Mouse (Mus musculus) neural tube, embryonic 14.5 days (tissue): ENCODE results near the gene Cwc22. TPM values are rescaled to one million over a fixed set of nuclear protein-coding genes. Genes with fewer than 3 reads are reported as not detected.

Experiments used
- ATAC-seq: fragments of 200-750 bp; cut with Nextera tagmentation; 2 replicates; pipeline ENCODE4 v1.8.0; 2017; ENCODE audit warnings: low read depth, mild to moderate bottlenecking, moderate TSS enrichment, moderate library complexity
- H3K27ac ChIP-seq: fragments of 300-500 bp; sonication (generic); 2 replicates; pipeline ENCODE4 v1.5.1; 2014; ENCODE audit warnings: low read depth, mild to moderate bottlenecking, control low read depth, low read length, moderate library complexity, mixed read lengths
- H3K27me3 ChIP-seq: fragments of 300-500 bp; sonication (generic); 2 replicates; pipeline ENCODE4 v1.6.1; 2014; ENCODE audit warnings: low read length; ENCODE audit not compliant: control insufficient read depth, insufficient read depth
- H3K36me3 ChIP-seq: fragments of 300-500 bp; sonication (generic); 2 replicates; pipeline ENCODE4 v1.6.1; 2014; ENCODE audit warnings: low read length, mixed read lengths; ENCODE audit not compliant: control insufficient read depth, insufficient read depth
- H3K4me1 ChIP-seq: fragments of 300-500 bp; sonication (generic); 2 replicates; pipeline ENCODE4 v1.6.1; 2014; ENCODE audit warnings: low read length; ENCODE audit not compliant: control insufficient read depth, insufficient read depth
- H3K4me2 ChIP-seq: fragments of 300-500 bp; sonication (generic); 2 replicates; pipeline ENCODE4 v1.6.1; 2014; ENCODE audit warnings: mild to moderate bottlenecking, low read depth, low read length, control low read depth
- H3K4me3 ChIP-seq: fragments of 300-500 bp; sonication (generic); 2 replicates; pipeline ENCODE4 v1.5.1; 2014; ENCODE audit warnings: low read depth, low read length, control low read depth, mixed read lengths
- H3K9ac ChIP-seq: fragments of 300-500 bp; sonication (generic); replicated peaks from 2 replicates; pipeline ENCODE4 v1.6.1; 2014; ENCODE audit warnings: low read depth, mild to moderate bottlenecking, control low read depth, low read length, mixed read lengths
- H3K9me3 ChIP-seq: fragments of 300-500 bp; sonication (generic); 2 replicates; pipeline ENCODE4 v1.6.1; 2016; ENCODE audit warnings: low read length; ENCODE audit not compliant: control insufficient read depth
- WGBS: fragments of 180-500 bp; shearing (Covaris S2); extraction: QIAGEN DNeasy Blood & Tissue Kit; methylation state at CpG from one replicate; pipeline ENCODE4 v1.1.7; 2014; 5-methylcytosine and 5-hydroxymethylcytosine counted together
- polyA plus RNA-seq: library from polyadenylated mRNA; unstranded; fragments of >200 nt; fragmentation: Nextera tagmentation; extraction: Ambion mirVana; gene quantifications from 2 replicates; pipeline ENCODE4 v1.2.1, GENCODE M21; 2014

Gene Cwc22
- polyA plus RNA-seq, 1 experiment from 2014 or later = 17.3 TPM

DNA sequence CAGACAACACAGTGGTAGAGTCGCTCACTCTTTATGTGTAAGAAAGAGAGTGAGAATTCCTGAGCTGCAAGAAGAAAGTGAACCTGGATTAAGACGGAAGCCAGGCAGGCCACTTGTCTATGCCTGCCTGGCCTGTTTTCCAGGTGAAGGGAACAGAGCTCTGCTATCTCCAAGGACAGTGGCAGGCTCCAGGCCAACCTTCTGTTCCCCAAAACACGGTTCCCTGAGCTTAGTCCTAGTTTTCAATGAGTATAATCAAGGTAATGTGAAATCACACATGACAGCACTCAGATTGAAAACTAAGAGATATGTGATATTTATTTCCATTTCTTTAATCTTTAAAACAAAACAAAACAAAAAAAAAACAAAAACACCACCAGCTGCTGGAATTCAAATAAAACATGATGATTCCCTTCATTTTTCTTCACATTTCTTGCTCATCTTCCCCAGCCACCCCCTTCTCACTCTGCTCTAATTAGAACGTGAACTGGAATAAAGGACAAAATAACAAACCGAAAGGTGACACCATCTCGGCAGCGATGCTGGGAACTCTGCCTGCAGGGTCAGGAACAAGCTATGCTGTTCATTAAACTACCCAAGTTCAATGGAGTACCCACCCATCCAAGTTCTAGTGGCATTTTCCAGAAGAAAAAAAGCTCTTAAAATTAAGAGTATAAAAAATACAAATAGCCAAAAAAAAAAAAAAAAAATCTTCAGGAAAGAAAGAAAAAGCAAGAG is 20.8 kb downstream of the Cwc22 start:
- no peak overlapping the region for H3K4me3 ChIP-seq

DNA sequence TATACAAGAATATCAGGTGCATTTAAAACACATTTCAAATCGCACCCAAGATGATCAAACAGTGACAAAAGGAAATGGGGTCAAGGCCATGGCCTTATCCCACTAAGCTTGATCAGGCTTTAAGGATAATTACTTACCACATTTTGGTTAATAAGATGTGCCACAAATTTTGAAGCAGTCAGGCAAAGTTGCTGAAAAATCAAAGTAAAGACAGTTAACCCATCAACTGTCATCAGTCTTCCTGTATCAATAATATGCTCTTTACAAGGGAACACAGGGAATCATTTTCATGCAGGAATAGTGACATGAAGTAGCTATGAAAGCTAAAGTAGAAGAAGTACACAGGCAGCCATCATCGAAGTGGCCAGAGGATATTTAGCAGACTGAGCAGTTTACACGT is 22.2 kb downstream of the Cwc22 start:
- no peak overlapping the region for H3K9ac ChIP-seq
- H3K9me3 ChIP-seq = no peaks in the 10 kb centered on the region
- H3K27me3 ChIP-seq = no peaks in the 10 kb centered on the region
- no peak for ATAC-seq
- no peak overlapping the region for H3K4me2 ChIP-seq
- H3K4me3 ChIP-seq = no peak overlapping the region
- H3K4me1 ChIP-seq = no peaks in the 10 kb centered on the region
- WGBS = 91% methylated on average over 3 of the region's 3 CpGs
- H3K36me3 ChIP-seq = peaks cover 38% of the 10 kb centered on the region
- H3K27ac ChIP-seq = no peak overlapping the region

More for the DNA sequence above, 20.8 kb downstream of the Cwc22 start:
- H3K27ac ChIP-seq = no peak overlapping the region
- H3K4me1 ChIP-seq = no peaks in the 10 kb centered on the region
- no peaks in the 10 kb centered on the region for H3K27me3 ChIP-seq
- WGBS = 76% methylated on average over 7 of the region's 7 CpGs
- no peaks in the 10 kb centered on the region for H3K9me3 ChIP-seq
- no peak for ATAC-seq
- no peak overlapping the region for H3K4me2 ChIP-seq
- H3K9ac ChIP-seq = no peak overlapping the region
- H3K36me3 ChIP-seq = peaks cover 40% of the 10 kb centered on the region

DNA sequence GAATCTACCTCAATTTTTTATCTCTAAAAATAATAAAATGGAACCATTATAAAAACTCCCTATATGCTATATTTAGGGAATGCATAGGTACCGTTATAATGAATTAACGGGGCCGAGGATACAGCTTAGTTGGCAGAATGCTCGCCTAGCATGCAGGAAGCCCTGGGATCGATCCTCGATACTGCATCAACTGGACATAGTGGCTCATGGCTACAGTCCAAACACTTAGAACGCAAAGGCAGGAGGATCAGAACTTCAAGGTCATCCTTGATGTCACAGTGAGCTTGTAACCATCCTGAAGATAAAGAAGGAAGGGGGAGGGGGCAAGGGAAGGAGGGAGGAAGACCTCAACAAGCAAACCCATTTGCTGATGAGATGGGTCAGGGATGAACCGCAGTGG is 23.0 kb downstream of the Cwc22 start:
- Histone ChIP-seq H3K9me3 (no peaks in the 10 kb centered on the region), H3K36me3 (peaks cover 30% of the 10 kb centered on the region), H3K4me2 (no peak overlapping the region), H3K27ac (no peak overlapping the region), H3K27me3 (no peaks in the 10 kb centered on the region), H3K9ac (no peak overlapping the region), H3K4me3 (no peak overlapping the region), H3K4me1 (no peaks in the 10 kb centered on the region)
- WGBS = 95% methylated on average over 8 of the region's 8 CpGs
- no peak for ATAC-seq

DNA sequence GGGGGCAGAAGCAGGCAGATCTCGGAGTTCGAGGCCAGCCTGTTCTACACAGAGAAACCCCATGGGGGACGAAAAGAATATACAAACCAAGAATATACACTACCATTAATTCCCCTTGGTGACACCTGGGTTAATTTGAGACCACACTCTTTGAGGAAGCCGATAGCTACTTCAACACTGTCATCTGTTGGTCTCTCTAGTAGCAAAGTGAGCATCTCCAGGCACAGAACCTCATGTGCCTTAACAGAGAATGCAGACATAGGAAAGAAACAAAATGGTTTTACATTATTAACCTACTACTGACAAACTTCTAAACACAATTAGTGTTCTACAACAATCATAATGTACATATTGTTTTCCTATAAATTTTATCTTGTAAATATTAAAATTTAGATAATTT is 24.9 kb downstream of the Cwc22 start:
- no peaks in the 10 kb centered on the region for H3K27me3 ChIP-seq
- no peak overlapping the region for H3K4me3 ChIP-seq
- peaks cover 39% of the 10 kb centered on the region for H3K36me3 ChIP-seq
- H3K4me1 ChIP-seq = no peaks in the 10 kb centered on the region
- H3K9ac ChIP-seq = no peak overlapping the region
- ATAC-seq = no peak
- no peak overlapping the region for H3K4me2 ChIP-seq
- no peaks in the 10 kb centered on the region for H3K9me3 ChIP-seq
- whole genome bisulfite sequencing = 98% methylated on average over 4 of the region's 4 CpGs
- no peak overlapping the region for H3K27ac ChIP-seq

GRCm38 (mm10) chr2:77920621-77921020 is 25.6 kb downstream of the Cwc22 start:
- ATAC-seq = no peak
- Histone ChIP-seq H3K4me1 (no peaks in the 10 kb centered on the region), H3K27me3 (no peaks in the 10 kb centered on the region), H3K36me3 (peaks cover 35% of the 10 kb centered on the region), H3K4me3 (no peak overlapping the region), H3K4me2 (no peak overlapping the region), H3K27ac (no peak overlapping the region), H3K9me3 (no peaks in the 10 kb centered on the region), H3K9ac (no peak overlapping the region)
- WGBS = 92% methylated on average over 2 of the region's 2 CpGs

GRCm38 (mm10) chr2:77918474-77918873 is 27.7 kb downstream of the Cwc22 start:
- H3K27me3 ChIP-seq = no peaks in the 10 kb centered on the region
- H3K9me3 ChIP-seq = no peaks in the 10 kb centered on the region
- no peaks in the 10 kb centered on the region for H3K4me1 ChIP-seq
- H3K4me2 ChIP-seq = no peak overlapping the region
- no peak overlapping the region for H3K4me3 ChIP-seq
- WGBS = 83% methylated on average over 3 of the region's 3 CpGs
- H3K27ac ChIP-seq = no peak overlapping the region
- H3K9ac ChIP-seq = no peak overlapping the region
- H3K36me3 ChIP-seq = peaks cover 42% of the 10 kb centered on the region
- no peak for ATAC-seq

DNA sequence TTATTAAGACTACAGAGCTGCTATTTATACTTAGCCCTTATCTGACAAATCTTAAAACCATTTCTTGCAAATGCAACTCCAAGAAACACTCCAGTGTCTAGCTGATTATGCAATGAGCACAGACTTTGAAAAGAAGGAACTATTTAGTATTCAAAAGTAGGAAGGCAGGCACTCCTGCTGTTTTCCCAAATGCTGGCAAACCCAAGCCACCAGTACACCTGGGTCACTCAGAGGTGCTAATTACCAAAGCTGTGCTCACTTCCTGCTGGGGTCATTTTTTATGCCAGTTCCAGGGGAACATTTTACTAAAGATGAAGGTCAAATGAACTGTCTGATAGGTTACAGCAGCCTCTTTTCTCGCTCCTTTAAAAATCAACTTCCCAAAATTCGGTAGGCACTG is 28.2 kb downstream of the Cwc22 start:
- no peak overlapping the region for H3K9ac ChIP-seq
- H3K27ac ChIP-seq = no peak overlapping the region
- H3K36me3 ChIP-seq = peaks cover 38% of the 10 kb centered on the region
- H3K9me3 ChIP-seq = no peaks in the 10 kb centered on the region
- 87% methylated on average over 2 of the region's 2 CpGs for WGBS
- H3K4me1 ChIP-seq = no peaks in the 10 kb centered on the region
- no peak overlapping the region for H3K4me2 ChIP-seq
- H3K4me3 ChIP-seq = no peak overlapping the region
- no peak for ATAC-seq
- no peaks in the 10 kb centered on the region for H3K27me3 ChIP-seq

DNA sequence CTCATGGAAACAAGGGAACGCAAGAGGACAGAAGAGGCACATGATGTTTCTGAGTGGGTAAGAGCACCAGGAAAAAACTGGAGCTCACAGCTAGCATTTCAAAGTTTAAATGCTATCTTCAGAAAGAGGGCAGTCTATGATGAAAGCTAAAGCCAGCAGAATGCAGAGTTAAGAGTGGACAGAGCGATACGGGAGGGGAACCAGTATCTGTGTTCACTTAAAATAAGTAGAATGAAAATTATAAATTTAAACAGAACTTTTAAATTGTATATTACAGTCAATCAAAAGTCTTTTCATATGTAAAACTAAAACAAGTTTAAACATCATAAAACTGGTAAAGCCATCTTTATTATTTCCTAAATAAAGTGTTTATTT is 28.8 kb downstream of the Cwc22 start:
- Histone ChIP-seq H3K27ac (no peak overlapping the region), H3K9me3 (no peaks in the 10 kb centered on the region), H3K4me1 (no peaks in the 10 kb centered on the region), H3K4me2 (no peak overlapping the region), H3K36me3 (peaks cover 41% of the 10 kb centered on the region), H3K27me3 (no peaks in the 10 kb centered on the region), H3K9ac (no peak overlapping the region), H3K4me3 (no peak overlapping the region)
- 95% methylated on average over 3 of the region's 3 CpGs for WGBS
- ATAC-seq = no peak

- Histone ChIP-seq H3K9me3 (no peaks in the 10 kb centered on the region), H3K4me1 (no peaks in the 10 kb centered on the region), H3K9ac (no peak overlapping the region), H3K4me2 (no peak overlapping the region), H3K36me3 (peaks cover 42% of the 10 kb centered on the region), H3K27me3 (no peaks in the 10 kb centered on the region), H3K27ac (no peak overlapping the region), H3K4me3 (no peak overlapping the region)
- 86% methylated on average over 8 of the region's 8 CpGs for WGBS
- ATAC-seq = no peak
Observed at GRCm38 (mm10) chr2:77916586-77917359, 29.4 kb downstream of the Cwc22 start.
